Mouse (Mus musculus): ENCODE measurements around the gene Gm9972. TPM values are rescaled to one million over a fixed set of nuclear protein-coding genes. Genes with fewer than 3 reads are reported as not detected.

Gene Gm9972
- total RNA-seq (2014; fragmentation: Nextera tagmentation) (not detected in 2 replicates), total RNA-seq (2017) (not detected in 2 replicates)

- ATAC-seq (replicated peaks; ENCODE audit: poor library complexity, severe bottlenecking) = no peak
Observed at GRCm38 (mm10) chr11:43035446-43035845, at the start of gene Gm9972. Gm9972 (plus strand) TSS chr11:43035746.

DNA sequence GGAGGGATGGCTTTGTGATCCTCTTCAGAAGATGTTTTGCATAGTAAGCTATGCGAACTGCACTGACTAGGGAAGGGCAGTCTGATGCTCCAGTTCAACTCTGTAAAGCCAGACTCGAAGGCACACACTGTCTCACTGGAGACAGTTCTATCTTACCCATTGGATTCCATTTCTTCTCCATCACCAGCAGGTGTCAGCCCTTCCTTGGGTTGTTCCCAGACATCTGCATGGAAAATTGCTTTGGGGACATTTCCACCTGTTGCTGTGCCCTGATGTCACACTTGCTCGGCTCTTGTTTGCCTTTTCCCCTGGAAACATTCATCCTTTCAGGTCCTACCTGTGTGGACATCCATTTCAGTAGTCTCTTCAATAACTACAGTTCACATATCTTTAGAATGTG lies 36.4 kb upstream of the Gm9972 start:
- no peak for ATAC-seq (replicated peaks; ENCODE audit: poor library complexity, severe bottlenecking)

DNA sequence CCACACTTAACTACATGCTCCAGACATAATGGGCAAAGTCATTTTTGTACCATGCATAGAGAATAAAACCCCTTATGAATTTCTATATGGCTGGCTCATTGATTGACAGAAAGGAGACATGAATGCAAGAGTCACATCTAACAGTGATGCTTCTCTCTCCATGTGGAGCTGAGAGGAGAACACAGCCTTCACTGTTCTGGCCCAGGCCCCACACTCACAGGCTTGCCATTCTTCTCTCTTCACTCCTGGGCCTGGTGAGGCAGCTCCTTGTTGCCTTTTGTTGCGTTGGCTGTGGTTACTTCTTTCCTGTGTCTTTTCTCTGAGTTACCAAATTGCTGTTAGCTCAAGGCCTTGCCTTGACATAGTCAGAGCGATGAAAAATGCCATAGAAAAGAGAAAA lies 23.6 kb upstream of the Gm9972 start:
- ATAC-seq (replicated peaks; ENCODE audit: poor library complexity, severe bottlenecking) = no peak

DNA sequence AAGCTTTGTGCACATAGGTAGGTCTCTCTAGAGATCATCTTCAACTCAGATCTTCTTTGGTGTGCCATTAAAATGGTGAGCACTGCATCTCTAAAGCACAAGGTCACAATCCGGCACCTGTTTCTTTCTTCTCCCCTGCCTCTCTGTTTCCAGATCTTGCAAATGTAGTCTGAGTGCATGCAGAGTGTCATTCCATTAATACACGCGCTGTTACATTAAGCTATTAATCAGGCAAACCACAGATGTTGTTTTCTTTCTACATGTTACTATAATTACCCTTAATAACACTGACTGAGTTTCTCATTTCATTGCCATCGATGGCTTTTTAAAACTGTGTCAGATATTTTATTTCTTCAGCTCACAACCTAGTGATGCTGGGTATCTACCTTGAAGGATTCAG lies 22.6 kb upstream of the Gm9972 start:
- ATAC-seq (replicated peaks; ENCODE audit: poor library complexity, severe bottlenecking) = no peak

DNA sequence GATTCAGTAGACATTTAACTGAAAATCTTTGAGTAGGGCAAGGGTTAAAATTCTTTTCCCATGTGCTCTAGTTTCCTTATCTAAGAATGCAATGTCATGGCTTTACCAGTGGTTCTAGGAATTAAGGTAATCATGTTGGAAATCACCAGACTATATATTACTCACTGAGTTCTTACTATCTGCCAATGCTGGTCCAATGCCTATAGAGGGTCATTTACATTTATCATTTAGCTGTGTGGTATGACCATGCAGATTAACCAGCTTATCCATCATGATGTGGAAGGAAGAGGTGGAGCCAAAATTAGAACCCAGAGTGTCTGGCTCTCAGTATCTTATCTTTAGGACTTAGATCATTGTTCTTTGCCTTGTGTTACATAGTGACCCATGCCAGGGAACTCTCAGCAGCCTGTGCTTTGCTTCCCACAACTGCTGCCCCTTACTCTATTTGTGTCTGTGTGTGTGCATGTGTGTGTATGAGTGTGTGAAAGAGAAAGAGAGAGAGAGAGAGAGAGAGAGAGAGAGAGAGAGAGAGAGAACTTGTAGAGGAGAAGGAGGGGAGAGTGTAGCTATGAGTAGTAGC lies 12.3 kb upstream of the Gm9972 start:
- ATAC-seq (replicated peaks; ENCODE audit: poor library complexity, severe bottlenecking) = no peak

- ATAC-seq (replicated peaks; ENCODE audit: poor library complexity, severe bottlenecking) = no peak
Observed at GRCm38 (mm10) chr11:43029813-43030212, 5.7 kb upstream of the Gm9972 start.

GRCm38 (mm10) chr11:43032141-43032540 lies 3.4 kb upstream of the Gm9972 start:
- no peak for ATAC-seq (replicated peaks; ENCODE audit: poor library complexity, severe bottlenecking)

- no peak for ATAC-seq (replicated peaks; ENCODE audit: poor library complexity, severe bottlenecking)
Observed at GRCm38 (mm10) chr11:43045871-43046548, 10.5 kb downstream of the Gm9972 start.

DNA sequence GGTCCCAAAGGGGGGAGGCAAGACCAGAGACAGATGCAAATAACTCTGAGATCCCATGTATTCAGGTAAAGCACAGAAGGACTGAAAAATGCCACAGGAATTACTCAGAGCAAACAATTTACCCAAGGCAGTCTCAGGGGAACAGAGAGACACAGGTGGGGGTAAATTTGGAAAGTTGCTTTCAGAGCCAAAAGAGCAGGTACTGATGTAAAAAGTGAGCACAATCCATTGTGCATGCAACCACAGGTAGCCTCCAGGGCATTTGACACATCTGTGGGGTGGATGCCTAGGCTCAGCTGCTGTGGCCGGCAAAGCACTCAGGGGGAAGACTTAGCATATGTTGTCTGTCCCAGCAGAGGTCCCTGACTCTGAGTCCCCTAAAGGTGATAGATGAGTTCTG lies 13.8 kb downstream of the Gm9972 start:
- ATAC-seq (replicated peaks; ENCODE audit: poor library complexity, severe bottlenecking) = no peak

GRCm38 (mm10) chr11:43054972-43055371 lies 19.4 kb downstream of the Gm9972 start:
- no peak for ATAC-seq (replicated peaks; ENCODE audit: poor library complexity, severe bottlenecking)

GRCm38 (mm10) chr11:43059437-43059970 lies 24.0 kb downstream of the Gm9972 start:
- ATAC-seq (replicated peaks; ENCODE audit: poor library complexity, severe bottlenecking) = no peak

DNA sequence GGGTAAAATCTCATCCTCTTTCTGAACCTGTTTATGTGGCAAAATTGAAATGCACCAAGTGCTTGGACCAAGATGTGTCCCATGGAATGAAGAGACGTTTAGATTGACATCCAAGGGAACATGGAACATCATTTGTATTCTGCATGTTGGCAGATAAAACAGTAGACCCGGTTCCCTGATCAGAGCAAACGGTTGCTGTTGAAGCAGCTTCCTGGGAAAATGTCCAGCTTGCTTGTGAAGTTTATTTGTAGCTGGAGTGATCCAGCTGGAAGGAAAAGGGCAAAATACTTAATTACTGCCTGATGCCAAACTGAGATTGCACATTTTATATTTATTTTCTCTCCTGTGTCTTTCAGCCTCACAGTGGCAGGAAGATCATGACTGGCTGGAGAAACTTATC lies 26.7 kb downstream of the Gm9972 start:
- no peak for ATAC-seq (replicated peaks; ENCODE audit: poor library complexity, severe bottlenecking)

- no peak for ATAC-seq (replicated peaks; ENCODE audit: poor library complexity, severe bottlenecking)
Observed at GRCm38 (mm10) chr11:43086309-43087050, 50.9 kb downstream of the Gm9972 start.

Other genes starting within 250 kb of the Gm9972 start
- gene Atp10b, start 114.1 kb downstream of the Gm9972 start, total RNA-seq (2014; fragmentation: Nextera tagmentation) = not detected in 2 replicates
- not detected in 2 replicates for gene Atp10b, start 114.1 kb downstream of the Gm9972 start, total RNA-seq (2017)